Mouse (Mus musculus) heart, postnatal 0 days (tissue): ENCODE data around the gene Trim43c. TPM values are rescaled to one million over a fixed set of nuclear protein-coding genes. Genes with fewer than 3 reads are reported as not detected.
"Not testable (repeated sequence)": the region's sequence is repeated elsewhere in the genome, so short reads cannot be mapped to it uniquely, and the experiment has no call there.

ENCODE experiments used
- ATAC-seq: fragments of 200-750 bp; cut with Nextera tagmentation; 2 replicates; pipeline ENCODE4 v1.8.0; 2017; ENCODE audit warnings: low read depth, moderate number of reproducible peaks, moderate library complexity; ENCODE audit not compliant: insufficient read depth
- DNase-seq: peaks from one replicate; pipeline ENCODE4 v3.0.0-alpha.2; 2016; ENCODE audit warnings: low spot score
- H3K27ac ChIP-seq: fragments of 300-500 bp; sonication (generic); 2 replicates; pipeline ENCODE4 v1.5.1; 2014; ENCODE audit warnings: low read depth, mild to moderate bottlenecking
- H3K27me3 ChIP-seq: fragments of 300-500 bp; sonication (generic); 2 replicates; pipeline ENCODE4 v1.6.1; 2014; ENCODE audit warnings: low read length, mixed read lengths; ENCODE audit not compliant: control insufficient read depth, insufficient read depth
- H3K36me3 ChIP-seq: fragments of 300-500 bp; sonication (generic); replicated peaks from 2 replicates; pipeline ENCODE4 v1.6.1; 2014; ENCODE audit warnings: low read length, mixed read lengths; ENCODE audit not compliant: control insufficient read depth, insufficient read depth
- H3K4me1 ChIP-seq: fragments of 300-500 bp; sonication (generic); 2 replicates; pipeline ENCODE4 v1.6.1; 2014; ENCODE audit warnings: antibody characterized with exemption; ENCODE audit not compliant: control insufficient read depth, insufficient read depth
- H3K4me2 ChIP-seq: fragments of 300-500 bp; sonication (generic); 2 replicates; pipeline ENCODE4 v1.6.1; 2014; ENCODE audit warnings: low read depth, mild to moderate bottlenecking, low read length, moderate library complexity
- H3K4me3 ChIP-seq: fragments of 300-500 bp; sonication (generic); 2 replicates; pipeline ENCODE4 v1.5.1; 2014; ENCODE audit warnings: low read depth, low read length
- H3K9ac ChIP-seq: fragments of 300-500 bp; sonication (generic); replicated peaks from 2 replicates; pipeline ENCODE4 v1.6.1; 2014; ENCODE audit warnings: low read depth, low read length, mixed read lengths
- H3K9me3 ChIP-seq: fragments of 300-500 bp; sonication (generic); replicated peaks from 2 replicates; pipeline ENCODE4 v1.6.1; 2016; ENCODE audit warnings: low read length; ENCODE audit not compliant: control insufficient read depth
- WGBS: fragments of 180-500 bp; shearing (Covaris S2); extraction: QIAGEN DNeasy Blood & Tissue Kit; methylation state at CpG from one replicate; pipeline ENCODE4 v1.1.7; 2014; 5-methylcytosine and 5-hydroxymethylcytosine counted together
- polyA plus RNA-seq: library from polyadenylated mRNA; unstranded; fragments of >200 nt; fragmentation: Nextera tagmentation; extraction: Ambion mirVana; gene quantifications from 2 replicates; pipeline ENCODE4 v1.2.1, GENCODE M21; 2015
- total RNA-seq: library from RNA; depleted of rRNA; stranded (reverse); fragments of >200 nt; gene quantifications from 2 replicates; pipeline ENCODE4 v1.2.3, GENCODE M21; 2014; ENCODE audit warnings: low replicate concordance; rRNA removed

Trim43c gene
- total RNA-seq: not detected in 2 replicates
- polyA plus RNA-seq: 0.08 TPM in 1 of 2 replicates, not detected in the other

DNA sequence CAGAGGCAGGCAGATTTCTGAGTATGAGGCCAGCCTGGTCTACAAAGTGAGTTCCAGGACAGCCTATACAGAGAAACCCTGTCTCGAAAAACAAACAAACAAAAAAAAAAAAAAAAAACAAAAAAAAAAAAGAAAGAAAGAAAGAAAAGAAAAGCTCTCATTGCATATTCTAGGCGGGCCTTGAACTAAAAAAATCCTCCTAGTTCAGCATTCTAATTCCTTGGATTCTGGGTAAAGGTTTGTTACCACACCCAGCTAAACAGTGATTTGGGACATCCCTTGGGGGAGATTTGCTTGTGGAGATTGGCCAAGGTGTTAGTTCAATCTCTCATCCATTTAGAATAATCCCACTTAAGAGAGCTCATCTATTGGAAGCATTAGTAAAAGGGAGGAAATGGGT lies at the start of gene Trim43c:
Gene Trim43c, plus strand, starts transcription at position 301 of the 400 bp plus-strand sequence.
- H3K9ac ChIP-seq, DNase-seq, H3K9me3 ChIP-seq, H3K36me3 ChIP-seq, H3K4me3 ChIP-seq, H3K27me3 ChIP-seq, H3K4me2 ChIP-seq, H3K4me1 ChIP-seq, H3K27ac ChIP-seq, ATAC-seq: not testable (repeated sequence)
- WGBS: 76% methylated on average over 2 of the region's 2 CpGs

DNA sequence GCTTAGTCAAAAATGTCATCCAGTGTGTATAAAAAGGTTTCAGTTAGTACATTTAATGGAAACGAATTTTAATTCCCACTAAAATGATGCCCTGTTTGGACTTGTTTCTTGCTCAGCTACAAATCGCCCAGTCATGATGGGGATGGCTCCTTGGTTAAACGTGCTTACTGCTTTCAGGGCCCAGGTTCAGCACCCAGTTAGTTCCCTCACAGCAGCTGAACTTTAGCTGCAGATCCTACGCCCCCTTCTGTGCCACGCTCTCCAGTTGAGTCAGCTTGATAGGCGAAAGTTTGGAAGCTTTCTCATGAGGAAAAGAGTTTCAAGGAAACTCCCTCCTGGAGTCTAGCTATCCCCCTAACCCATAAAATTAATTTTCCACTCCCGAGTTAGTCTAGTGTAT lies 14.1 kb downstream of the Trim43c start:
- not testable (repeated sequence) for H3K4me1 ChIP-seq, H3K4me2 ChIP-seq, H3K36me3 ChIP-seq, ATAC-seq, H3K9me3 ChIP-seq, H3K27me3 ChIP-seq, H3K9ac ChIP-seq, H3K27ac ChIP-seq, DNase-seq, H3K4me3 ChIP-seq
- WGBS: 83% methylated on average over 7 of the region's 7 CpGs

DNA sequence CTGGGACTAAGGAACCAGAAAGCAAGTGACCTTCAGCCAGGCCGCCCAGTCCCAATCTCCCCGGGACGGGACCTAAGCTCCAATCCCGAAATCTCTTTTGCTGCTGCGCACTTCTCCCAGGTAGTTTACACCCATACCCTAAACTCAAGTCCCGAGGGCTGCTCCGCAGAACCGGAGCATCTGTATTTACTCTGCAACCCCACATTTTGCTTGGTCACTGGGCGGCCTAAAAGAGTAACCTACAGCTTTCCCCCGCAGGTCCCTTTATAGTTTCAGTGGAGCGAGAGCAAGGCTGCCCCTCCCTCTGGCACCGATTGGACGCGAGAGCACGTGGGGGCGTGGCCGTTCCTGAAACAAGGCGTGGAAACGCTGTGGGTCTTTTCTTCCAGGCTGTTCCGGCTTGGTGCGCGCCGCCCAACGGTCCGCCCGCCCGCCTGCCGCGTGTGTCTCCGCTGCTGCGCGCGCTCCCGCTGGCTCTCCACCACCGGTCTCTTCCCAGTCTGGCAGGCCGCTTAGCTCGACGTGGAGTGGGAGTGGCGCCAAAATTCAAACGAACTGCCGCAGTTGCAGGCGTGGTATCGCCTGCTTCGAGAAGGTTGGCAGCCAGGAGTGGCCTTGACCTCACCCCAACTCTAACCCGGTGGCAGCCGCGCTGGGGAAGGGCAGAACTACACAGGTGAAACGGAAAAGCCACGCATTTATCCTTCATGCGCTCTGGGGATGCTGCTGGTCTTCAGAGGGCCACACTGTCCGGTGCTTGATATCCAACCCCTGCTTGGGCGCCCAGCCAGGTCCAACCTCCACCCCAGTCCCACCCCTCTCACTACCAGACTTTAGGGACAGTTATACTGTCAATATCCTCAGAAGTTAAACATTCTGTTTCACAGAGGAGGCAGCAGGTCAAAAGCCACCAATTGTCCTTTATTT lies 19.9 kb downstream of the Trim43c start:
- H3K27ac ChIP-seq: peak overlapping the region; percentile 56
- H3K36me3 ChIP-seq, H3K27me3 ChIP-seq, H3K4me1 ChIP-seq, H3K9me3 ChIP-seq: not testable (repeated sequence)
- ATAC-seq: peak; percentile 98
- peak overlapping the region; percentile 46 for H3K9ac ChIP-seq
- DNase-seq: peak; percentile 89
- WGBS: 1% methylated on average over 48 of the region's 52 CpGs
- H3K4me2 ChIP-seq: peak overlapping the region; percentile 60
- H3K4me3 ChIP-seq: peak overlapping the region; percentile 53

Other genes with a start within 250 kb of the Trim43c start
- gene Mthfsl, start 118.9 kb upstream of the Trim43c start, total RNA-seq: 2.8 and 6.9 TPM in 2 replicates
- 40.2 and 40.6 TPM in 2 replicates for gene Mthfsl, start 118.9 kb upstream of the Trim43c start, polyA plus RNA-seq
- not detected in 2 replicates for gene Bcl2a1d, start 107.2 kb upstream of the Trim43c start, total RNA-seq
- gene Bcl2a1d, start 107.2 kb upstream of the Trim43c start, polyA plus RNA-seq: 0.44 TPM in 1 of 2 replicates, not detected in the other
- not detected in 2 replicates for gene Bcl2a1a, start 117.7 kb downstream of the Trim43c start, total RNA-seq
- 0.15 and 0.41 TPM in 2 replicates for gene Bcl2a1a, start 117.7 kb downstream of the Trim43c start, polyA plus RNA-seq